Mouse (Mus musculus) hindbrain, postnatal 0 days (tissue): ENCODE measurements around the gene Golga5. TPM values are rescaled to one million over a fixed set of nuclear protein-coding genes. Genes with fewer than 3 reads are reported as not detected.
"Not testable (repeated sequence)": the region's sequence is repeated elsewhere in the genome, so short reads cannot be mapped to it uniquely, and the experiment has no call there.

ENCODE experiments used
- ATAC-seq: fragments of 200-750 bp; cut with Nextera tagmentation; 2 replicates; pipeline ENCODE4 v1.8.0; 2017; ENCODE audit warnings: mild to moderate bottlenecking, moderate TSS enrichment, moderate library complexity
- DNase-seq: peaks from one replicate; pipeline ENCODE4 v3.0.0-alpha.2; 2015; ENCODE audit warnings: low spot score
- H3K27ac ChIP-seq: fragments of 300-500 bp; sonication (generic); 2 replicates; pipeline ENCODE4 v1.5.1; 2014; ENCODE audit warnings: mild to moderate bottlenecking
- H3K27me3 ChIP-seq: fragments of 300-500 bp; sonication (generic); 2 replicates; pipeline ENCODE4 v1.6.1; 2014; ENCODE audit warnings: low read length, mixed read lengths; ENCODE audit not compliant: insufficient read depth
- H3K36me3 ChIP-seq: fragments of 300-500 bp; sonication (generic); 2 replicates; pipeline ENCODE4 v1.6.1; 2014; ENCODE audit warnings: low read length, mixed read lengths; ENCODE audit not compliant: insufficient read depth
- H3K4me1 ChIP-seq: fragments of 300-500 bp; sonication (generic); 2 replicates; pipeline ENCODE4 v1.6.1; 2014; ENCODE audit warnings: antibody characterized with exemption, low read length, mixed read lengths; ENCODE audit not compliant: insufficient read depth
- H3K4me2 ChIP-seq: fragments of 300-500 bp; sonication (generic); 2 replicates; pipeline ENCODE4 v1.6.1; 2014; ENCODE audit warnings: low read depth, mild to moderate bottlenecking, low read length, moderate library complexity, mixed read lengths
- H3K4me3 ChIP-seq: fragments of 300-500 bp; sonication (generic); 2 replicates; pipeline ENCODE4 v1.5.1; 2014; ENCODE audit warnings: low read length
- H3K9ac ChIP-seq: fragments of 300-500 bp; sonication (generic); replicated peaks from 2 replicates; pipeline ENCODE4 v1.6.1; 2014; ENCODE audit warnings: mild to moderate bottlenecking, low read length, moderate library complexity, mixed read lengths
- H3K9me3 ChIP-seq: fragments of 300-500 bp; sonication (generic); 2 replicates; pipeline ENCODE4 v1.6.1; 2016; ENCODE audit warnings: low read length, mixed read lengths
- CTCF ChIP-seq: IDR thresholded peaks from 2 replicates; pipeline ENCODE4 v1.5.1; 2016; ENCODE audit warnings: antibody characterized with exemption, control low read depth, low read depth
- WGBS: fragments of 180-500 bp; shearing (Covaris S2); extraction: QIAGEN DNeasy Blood & Tissue Kit; methylation state at CpG from one replicate; pipeline ENCODE4 v1.1.7; 2014; 5-methylcytosine and 5-hydroxymethylcytosine counted together
- polyA plus RNA-seq: library from polyadenylated mRNA; unstranded; fragments of >200 nt; fragmentation: Nextera tagmentation; extraction: Ambion mirVana; gene quantifications from 2 replicates; pipeline ENCODE4 v1.2.1, GENCODE M21; 2015
- total RNA-seq: library from RNA; depleted of rRNA; stranded (reverse); fragments of >200 nt; gene quantifications from 2 replicates; pipeline ENCODE4 v1.2.3, GENCODE M21; 2014

Gene Golga5
- total and polyA plus RNA-seq, 2 experiments from 2014 or later, result 23.2 to 24.3 TPM

- H3K4me2 ChIP-seq, result no peak overlapping the region
- DNase-seq, result peak; percentile 56
- H3K27me3 ChIP-seq, result no peaks in the 10 kb centered on the region
- H3K27ac ChIP-seq, result no peak overlapping the region
- H3K36me3 ChIP-seq, result no peaks in the 10 kb centered on the region
- no peak overlapping the region for H3K4me3 ChIP-seq
- 67% methylated on average over 5 of the region's 5 CpGs for WGBS
- no peaks in the 10 kb centered on the region for H3K9me3 ChIP-seq
- no peak overlapping the region for H3K9ac ChIP-seq
- no peaks in the 10 kb centered on the region for H3K4me1 ChIP-seq
- peak; percentile 47; the same call in 1 of the 2 replicates for ATAC-seq
- peak; percentile 69 for TF ChIP-seq CTCF
Observed at GRCm38 (mm10) chr12:102461177-102461576, 7.8 kb upstream of the Golga5 start.

GRCm38 (mm10) chr12:102464650-102465049, 4.3 kb upstream of the Golga5 start:
- Histone ChIP-seq H3K27ac (no peak overlapping the region), H3K9me3 (no peaks in the 10 kb centered on the region), H3K27me3 (no peaks in the 10 kb centered on the region), H3K36me3 (no peaks in the 10 kb centered on the region), H3K4me2 (no peak overlapping the region), H3K4me3 (no peak overlapping the region), H3K4me1 (no peaks in the 10 kb centered on the region), H3K9ac (no peak overlapping the region)
- DNase-seq, result peak; percentile 17
- TF ChIP-seq CTCF, result peak; percentile 42
- ATAC-seq, result no peak
- 62% methylated on average over 4 of the region's 4 CpGs for WGBS

GRCm38 (mm10) chr12:102468136-102468535, 799 bp upstream of the Golga5 start:
- TF ChIP-seq CTCF, result peak; percentile 42
- Histone ChIP-seq H3K4me1 (0 out of 2 replicates have a peak, but pooled peaks cover 3% of the 10 kb centered on the region), H3K36me3 (peaks cover 9% of the 10 kb centered on the region; the same call in 1 of the 2 replicates), H3K4me2 (no peak overlapping the region), H3K27ac (no peak overlapping the region), H3K9ac (no peak overlapping the region), H3K4me3 (no peak overlapping the region), H3K9me3 (no peaks in the 10 kb centered on the region), H3K27me3 (no peaks in the 10 kb centered on the region)
- WGBS, result 84% methylated on average over 1 of the region's 1 CpGs
- ATAC-seq, result no peak
- DNase-seq, result peak; percentile 39

DNA sequence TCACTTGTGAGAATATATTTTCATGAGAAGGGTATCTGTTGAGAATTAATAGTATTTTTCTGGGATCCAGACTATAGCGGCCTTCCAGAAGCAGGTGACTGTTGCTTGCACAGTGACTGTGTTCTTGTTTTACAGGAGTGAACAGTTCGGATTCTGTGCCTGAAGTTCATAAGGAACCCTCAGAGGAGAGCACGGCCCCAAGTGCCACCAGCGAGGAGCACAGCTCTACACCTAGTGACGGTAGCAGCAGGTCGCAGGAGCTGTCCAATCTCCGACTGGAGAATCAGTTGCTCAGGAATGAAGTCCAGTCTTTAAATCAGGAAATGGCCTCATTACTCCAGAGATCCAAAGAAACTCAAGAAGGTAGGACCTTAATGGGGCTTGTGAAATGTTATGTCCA, 5.5 kb downstream of the Golga5 start:
- Histone ChIP-seq H3K27ac (no peak overlapping the region), H3K4me3 (no peak overlapping the region), H3K9me3 (no peaks in the 10 kb centered on the region), H3K9ac (no peak overlapping the region), H3K36me3 (peaks cover 21% of the 10 kb centered on the region; the same call in 1 of the 2 replicates), H3K4me2 (no peak overlapping the region), H3K27me3 (no peaks in the 10 kb centered on the region), H3K4me1 (0 out of 2 replicates have a peak, but pooled peaks cover 3% of the 10 kb centered on the region)
- no peak for DNase-seq
- TF ChIP-seq CTCF, result no peak
- ATAC-seq, result no peak
- 93% methylated on average over 7 of the region's 7 CpGs for WGBS

GRCm38 (mm10) chr12:102480481-102480880, 11.5 kb downstream of the Golga5 start:
- Histone ChIP-seq H3K4me1 (no peaks in the 10 kb centered on the region), H3K36me3 (peaks cover 43% of the 10 kb centered on the region), H3K9me3 (no peaks in the 10 kb centered on the region), H3K4me3 (no peak overlapping the region), H3K4me2 (no peak overlapping the region), H3K27ac (no peak overlapping the region), H3K9ac (no peak overlapping the region), H3K27me3 (no peaks in the 10 kb centered on the region)
- no peak for TF ChIP-seq CTCF
- WGBS, result 89% methylated on average over 4 of the region's 4 CpGs
- no peak for DNase-seq
- ATAC-seq, result no peak

DNA sequence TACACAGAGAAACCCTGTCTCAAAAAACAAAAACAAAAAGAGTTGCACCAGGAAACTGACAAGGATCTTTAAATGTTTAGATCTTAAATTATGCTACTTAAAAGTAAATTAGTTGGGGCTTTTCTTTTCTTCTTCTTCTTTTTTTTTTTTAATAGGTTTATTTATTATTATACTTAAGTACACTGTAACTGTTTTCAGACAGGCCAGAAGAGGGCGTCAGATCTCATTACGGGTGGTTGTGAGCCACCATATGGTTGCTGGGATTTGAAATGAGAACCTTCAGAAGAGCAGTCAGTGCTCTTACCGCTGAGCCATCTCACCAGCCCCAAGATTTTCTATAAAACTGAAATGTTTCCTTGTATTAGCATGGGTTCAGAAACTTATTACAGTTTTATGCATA, 16.0 kb downstream of the Golga5 start:
- no peak for TF ChIP-seq CTCF
- H3K4me1 ChIP-seq, result no peaks in the 10 kb centered on the region
- no peak overlapping the region for H3K9ac ChIP-seq
- no peak overlapping the region for H3K4me2 ChIP-seq
- H3K36me3 ChIP-seq, result peaks cover 62% of the 10 kb centered on the region
- ATAC-seq (no peak), DNase-seq (no peak)
- no peaks in the 10 kb centered on the region for H3K9me3 ChIP-seq
- no peak overlapping the region for H3K4me3 ChIP-seq
- H3K27ac ChIP-seq, result no peak overlapping the region
- H3K27me3 ChIP-seq, result no peaks in the 10 kb centered on the region
- WGBS, result 69% methylated on average over 3 of the region's 3 CpGs

DNA sequence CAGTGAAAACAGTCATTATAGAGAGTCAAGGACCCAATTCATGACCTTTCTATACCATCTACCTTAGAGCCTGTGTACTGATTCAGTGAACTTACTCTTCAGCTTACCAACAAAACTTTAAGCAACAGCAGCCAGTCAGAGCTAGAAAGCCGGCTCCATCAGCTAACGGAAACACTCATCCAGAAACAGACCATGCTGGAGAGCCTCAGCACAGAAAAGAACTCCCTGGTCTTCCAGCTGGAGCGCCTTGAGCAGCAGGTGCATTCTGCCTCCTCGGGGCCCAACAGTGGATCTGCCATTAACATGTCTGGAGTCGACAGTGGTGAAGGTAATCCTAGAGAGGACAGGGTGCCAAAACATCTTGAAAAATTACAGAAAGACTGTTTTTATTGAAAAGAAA, 23.0 kb downstream of the Golga5 start:
- ATAC-seq (no peak), DNase-seq (no peak)
- no peaks in the 10 kb centered on the region for H3K9me3 ChIP-seq
- no peak overlapping the region for H3K4me2 ChIP-seq
- H3K27ac ChIP-seq, result no peak overlapping the region
- no peak overlapping the region for H3K4me3 ChIP-seq
- H3K4me1 ChIP-seq, result no peaks in the 10 kb centered on the region
- 92% methylated on average over 5 of the region's 5 CpGs for WGBS
- H3K9ac ChIP-seq, result no peak overlapping the region
- TF ChIP-seq CTCF, result no peak
- peaks cover 55% of the 10 kb centered on the region for H3K36me3 ChIP-seq
- H3K27me3 ChIP-seq, result no peaks in the 10 kb centered on the region

- not testable (repeated sequence) for H3K27ac ChIP-seq, H3K9me3 ChIP-seq, H3K9ac ChIP-seq, H3K4me1 ChIP-seq, H3K27me3 ChIP-seq, ATAC-seq, H3K4me3 ChIP-seq, DNase-seq, H3K4me2 ChIP-seq
- peaks cover 38% of the 10 kb centered on the region for H3K36me3 ChIP-seq
- WGBS, result 93% methylated on average over 5 of the region's 6 CpGs
Observed at GRCm38 (mm10) chr12:102495754-102496153, 26.8 kb downstream of the Golga5 start.
